Mouse (Mus musculus) G1E (cell line): ENCODE measurements around the gene Ddx51. TPM values are rescaled to one million over a fixed set of nuclear protein-coding genes. Genes with fewer than 3 reads are reported as not detected.

Experiments
- ATAC-seq: 2 replicates; pipeline ENCODE4 v1.8.0; 2016; ENCODE audit warnings: mild to moderate bottlenecking; ENCODE audit not compliant: insufficient number of reproducible peaks, poor library complexity, low FRiP score, severe bottlenecking; ENCODE audit errors: extremely low read depth
- DNase-seq: peaks from one replicate; pipeline ENCODE4 v3.0.0; 2012; ENCODE audit warnings: low spot score
- H3K27me3 ChIP-seq: 2 replicates; pipeline ENCODE4 v1.6.1; 2012; ENCODE audit warnings: mild to moderate bottlenecking, low read length, inconsistent platforms; ENCODE audit not compliant: insufficient read depth
- H3K36me3 ChIP-seq: replicated peaks from 2 replicates; pipeline ENCODE3; 2012; ENCODE audit warnings: mild to moderate bottlenecking, inconsistent platforms
- H3K4me1 ChIP-seq: 2 replicates; pipeline ENCODE4 v1.6.1; 2012; ENCODE audit warnings: low read depth, low read length, inconsistent platforms, mixed read lengths; ENCODE audit not compliant: insufficient read depth
- H3K4me3 ChIP-seq: 2 replicates; pipeline ENCODE4 v1.5.1; 2012; ENCODE audit warnings: low read depth, mild to moderate bottlenecking, inconsistent platforms, low read length, moderate library complexity, mixed read lengths
- H3K9me3 ChIP-seq: replicated peaks from 2 replicates; pipeline ENCODE4 v1.6.1; 2012; ENCODE audit warnings: inconsistent platforms
- CTCF ChIP-seq: IDR thresholded peaks from 2 replicates; pipeline ENCODE4 v1.5.1; 2012; ENCODE audit warnings: low read depth, low read length, inconsistent platforms, mixed read lengths
- GATA1 ChIP-seq: IDR thresholded peaks from 2 replicates; pipeline ENCODE4 v1.6.1; 2012; ENCODE audit warnings: borderline replicate concordance, low read length, inconsistent platforms, mixed read lengths
- GATA2 ChIP-seq: IDR thresholded peaks from 2 replicates; pipeline ENCODE4 v1.6.1; 2012; ENCODE audit warnings: low read depth, low read length, inconsistent platforms, borderline replicate concordance
- POLR2AphosphoS5 ChIP-seq: IDR thresholded peaks from 2 replicates; pipeline ENCODE4 v1.6.1; 2012; ENCODE audit warnings: low read depth, low read length, inconsistent platforms; ENCODE audit not compliant: insufficient replicate concordance
- TAL1 ChIP-seq: conservative IDR thresholded peaks from 2 replicates; pipeline ENCODE4 v1.6.1; 2012; ENCODE audit warnings: low read depth, low read length, inconsistent platforms, mixed read lengths
- polyA plus RNA-seq: library from polyadenylated mRNA; stranded (reverse); fragments of >175 nt; gene quantifications from 2 replicates; pipeline ENCODE4 v1.2.3, GENCODE M21; 2012
- total RNA-seq, 2 experiments: library from RNA; stranded (forward) in 1 of 2; stranded (reverse) in 1 of 2; fragments of 200-1000 nt in 1 of 2; fragments of >200 nt in 1 of 2; fragmentation: Nextera tagmentation in 1 of 2; gene quantifications; 2 replicates each; pipeline ENCODE4 v1.2.3; 2014 to 2017

Ddx51 gene
- total RNA-seq (2014; fragmentation: Nextera tagmentation): 23.0 and 27.9 TPM in 2 replicates
- total RNA-seq (2017): 4.3 and 5.1 TPM in 2 replicates
- 11.2 and 14.4 TPM in 2 replicates for polyA plus RNA-seq

DNA sequence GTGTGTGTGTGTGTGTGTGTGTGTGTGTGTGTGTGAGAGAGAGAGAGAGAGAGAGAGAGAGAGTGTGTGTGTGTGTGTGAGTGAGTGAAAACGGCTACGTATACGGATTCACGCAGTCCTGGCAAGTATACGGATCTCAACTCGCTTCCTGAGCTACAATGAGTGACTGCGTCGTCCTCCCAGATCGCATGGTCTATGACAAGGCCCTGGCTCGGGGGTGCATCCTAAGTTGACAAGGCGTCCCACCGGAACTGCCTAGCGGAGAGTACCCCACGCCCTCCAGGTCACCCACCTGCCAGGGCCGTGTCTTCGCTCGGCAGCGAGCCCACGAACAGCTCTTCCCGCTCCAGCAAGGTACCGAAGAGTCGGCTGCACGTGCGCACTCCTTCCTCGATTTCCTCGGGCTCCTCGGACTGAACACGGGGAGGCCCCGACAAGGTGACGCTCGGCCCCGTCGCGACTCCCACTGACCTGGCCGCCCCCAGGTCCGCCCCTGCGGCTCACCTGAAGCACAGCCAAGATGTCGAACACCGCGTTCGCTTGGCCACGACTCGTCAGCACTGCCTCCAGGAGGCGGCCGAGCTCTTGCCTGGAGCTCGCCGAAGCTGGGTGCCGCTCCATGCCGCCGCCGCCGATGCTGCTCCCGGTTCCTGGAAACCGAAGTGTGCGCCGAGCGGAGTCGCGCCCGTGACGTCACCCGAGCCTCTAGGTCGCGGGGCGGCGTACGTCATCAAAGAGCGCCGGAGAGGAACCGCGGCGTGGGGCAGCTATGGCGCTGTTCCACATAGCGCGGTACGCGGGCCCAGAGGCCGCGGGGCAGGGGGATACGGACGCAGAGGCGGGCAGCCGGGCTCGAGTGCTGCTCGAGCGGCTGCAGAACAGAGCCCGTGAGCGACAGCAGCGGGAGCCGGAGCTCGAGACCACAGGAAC lies at the start of gene Ddx51, which contains the start of gene Noc4l:
Gene Ddx51, plus strand, starts transcription at position 733 of the 930 bp plus-strand sequence.
Gene Noc4l, minus strand, starts transcription at position 699 of the 930 bp plus-strand sequence.
- Histone ChIP-seq H3K36me3 (peaks cover 83% of the 10 kb centered on the region), H3K27me3 (no peaks in the 10 kb centered on the region), H3K4me3 (peak within 1 kb of the TSS; percentile 95), H3K9me3 (no peaks in the 10 kb centered on the region), H3K4me1 (peaks cover 64% of the 10 kb centered on the region)
- DNase-seq (peak; percentile 77), ATAC-seq (peak; percentile 54)
- TF ChIP-seq GATA2 (no peak), GATA1 (no peak), TAL1 (no peak)

- TF ChIP-seq GATA1 (no peak), GATA2 (no peak), TAL1 (no peak), POLR2AphosphoS5 (no peak), CTCF (no peak)
- H3K27me3 ChIP-seq: peaks cover 13% of the 10 kb centered on the region; the same call in 1 of the 2 replicates
Observed at GRCm38 (mm10) chr5:110604311-110604710, 48.9 kb upstream of the Ddx51 start.

DNA sequence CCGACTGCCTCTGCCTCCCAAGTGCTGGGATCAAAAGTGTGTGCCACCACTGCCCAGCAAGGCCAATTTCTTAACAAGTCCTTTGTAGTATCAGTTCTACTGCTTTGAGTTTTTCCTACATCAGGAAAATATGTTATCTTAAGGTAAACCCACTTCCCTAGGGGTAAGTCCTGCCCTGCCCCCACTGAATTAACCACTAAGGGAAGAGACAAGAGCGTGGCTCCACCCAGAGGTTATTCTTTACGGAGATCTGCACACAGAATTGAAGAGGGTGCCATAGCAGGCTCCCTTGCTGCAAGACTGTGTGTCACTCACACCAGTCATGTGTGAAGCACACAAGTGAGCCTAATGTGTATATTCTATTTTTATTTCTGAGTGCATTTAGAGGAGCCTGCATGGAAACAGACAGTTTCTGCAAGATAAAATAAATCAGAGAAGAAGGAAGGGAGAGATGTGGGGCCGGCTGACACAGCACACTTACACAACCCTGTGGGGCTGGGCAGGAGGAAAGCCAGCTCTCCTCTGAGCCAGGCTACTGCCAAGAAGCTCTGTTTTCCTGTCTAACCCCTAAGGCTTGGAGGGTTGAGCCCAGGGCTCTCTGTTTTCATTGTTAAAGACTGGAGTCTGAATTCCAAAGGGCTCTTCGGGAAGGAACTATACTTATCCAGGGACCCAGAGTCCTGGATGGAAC lies 47.6 kb upstream of the Ddx51 start:
- Histone ChIP-seq H3K27me3 (peaks cover 13% of the 10 kb centered on the region; the same call in 1 of the 2 replicates), H3K36me3 (no peaks in the 10 kb centered on the region), H3K4me3 (no peak overlapping the region), H3K4me1 (no peaks in the 10 kb centered on the region), H3K9me3 (no peaks in the 10 kb centered on the region)
- DNase-seq: no peak
- no peak for ATAC-seq
- no peak for TF ChIP-seq GATA1
- TF ChIP-seq GATA2: no peak
- TF ChIP-seq CTCF: no peak
- no peak for TF ChIP-seq TAL1
- no peak for TF ChIP-seq POLR2AphosphoS5

More at GRCm38 (mm10) chr5:110604311-110604710, 48.9 kb upstream of the Ddx51 start:
- Histone ChIP-seq H3K4me1 (no peaks in the 10 kb centered on the region), H3K36me3 (no peaks in the 10 kb centered on the region), H3K9me3 (no peaks in the 10 kb centered on the region), H3K4me3 (no peak overlapping the region)
- ATAC-seq: no peak
- DNase-seq: no peak

GRCm38 (mm10) chr5:110607767-110608166 lies 45.5 kb upstream of the Ddx51 start:
- H3K27me3 ChIP-seq: peaks cover 6% of the 10 kb centered on the region; the same call in 1 of the 2 replicates
- H3K4me1 ChIP-seq: no peaks in the 10 kb centered on the region
- no peak for ATAC-seq
- H3K9me3 ChIP-seq: no peaks in the 10 kb centered on the region
- H3K4me3 ChIP-seq: no peak overlapping the region
- no peaks in the 10 kb centered on the region for H3K36me3 ChIP-seq
- DNase-seq: no peak
- TF ChIP-seq CTCF (no peak), GATA2 (no peak)

DNA sequence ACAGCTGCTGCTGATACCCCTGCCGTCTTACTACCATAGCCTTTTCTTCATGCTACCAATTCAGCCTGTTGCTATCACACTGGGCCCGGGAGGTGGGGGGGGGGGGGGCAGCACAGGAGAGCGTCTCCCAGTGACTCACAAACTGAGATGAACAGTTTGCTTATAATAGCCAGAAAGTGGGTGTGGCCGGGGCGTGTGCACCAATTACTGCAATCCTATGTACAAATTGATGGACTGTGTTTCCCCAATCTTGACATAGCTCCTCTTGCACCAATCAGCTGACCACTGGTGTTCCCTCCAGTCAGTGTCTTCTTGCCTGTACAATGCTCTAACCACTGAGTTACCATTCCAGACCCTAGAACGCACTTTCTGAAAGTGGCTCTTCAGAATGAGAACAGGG lies 44.9 kb upstream of the Ddx51 start:
- TF ChIP-seq TAL1 (no peak), POLR2AphosphoS5 (no peak), GATA1 (no peak), CTCF (no peak)
- no peaks in the 10 kb centered on the region for H3K9me3 ChIP-seq
- peaks cover 2% of the 10 kb centered on the region; the same call in 1 of the 2 replicates for H3K27me3 ChIP-seq
- H3K36me3 ChIP-seq: no peaks in the 10 kb centered on the region
- no peaks in the 10 kb centered on the region for H3K4me1 ChIP-seq
- ATAC-seq: no peak
- H3K4me3 ChIP-seq: no peak overlapping the region
- no peak for DNase-seq

DNA sequence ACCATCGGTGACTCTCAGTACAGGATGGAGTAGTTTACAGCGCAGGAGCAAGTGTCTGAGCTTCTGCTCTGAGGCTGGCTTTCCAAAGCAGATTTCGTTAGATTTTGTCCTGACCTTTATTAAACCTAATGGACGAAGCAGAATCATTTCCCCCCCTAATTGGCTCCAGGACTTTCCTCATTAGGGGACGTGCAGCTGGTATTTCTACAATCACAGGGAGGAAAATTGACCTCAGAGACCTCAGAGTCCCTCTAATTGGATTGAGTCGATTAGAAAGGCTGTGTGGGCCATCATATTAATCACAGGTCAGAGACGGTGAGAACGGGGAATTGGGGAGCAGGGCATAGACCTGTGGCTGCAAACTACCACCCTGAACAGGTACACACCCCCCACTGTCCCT lies 44.3 kb upstream of the Ddx51 start:
- Histone ChIP-seq H3K4me1 (no peaks in the 10 kb centered on the region), H3K36me3 (no peaks in the 10 kb centered on the region), H3K27me3 (peaks cover 5% of the 10 kb centered on the region; the same call in 1 of the 2 replicates), H3K4me3 (no peak overlapping the region), H3K9me3 (no peaks in the 10 kb centered on the region)
- no peak for ATAC-seq
- DNase-seq: no peak
- TF ChIP-seq GATA2: no peak
- TF ChIP-seq GATA1: no peak
- TF ChIP-seq POLR2AphosphoS5: no peak
- TF ChIP-seq TAL1: no peak
- no peak for TF ChIP-seq CTCF
